Mouse (Mus musculus): ENCODE measurements around the gene Tom1l2. TPM values are rescaled to one million over a fixed set of nuclear protein-coding genes. Genes with fewer than 3 reads are reported as not detected.

Gene Tom1l2
- total RNA-seq, 2 experiments from 2014 or later = 4.8 to 9.0 TPM

DNA sequence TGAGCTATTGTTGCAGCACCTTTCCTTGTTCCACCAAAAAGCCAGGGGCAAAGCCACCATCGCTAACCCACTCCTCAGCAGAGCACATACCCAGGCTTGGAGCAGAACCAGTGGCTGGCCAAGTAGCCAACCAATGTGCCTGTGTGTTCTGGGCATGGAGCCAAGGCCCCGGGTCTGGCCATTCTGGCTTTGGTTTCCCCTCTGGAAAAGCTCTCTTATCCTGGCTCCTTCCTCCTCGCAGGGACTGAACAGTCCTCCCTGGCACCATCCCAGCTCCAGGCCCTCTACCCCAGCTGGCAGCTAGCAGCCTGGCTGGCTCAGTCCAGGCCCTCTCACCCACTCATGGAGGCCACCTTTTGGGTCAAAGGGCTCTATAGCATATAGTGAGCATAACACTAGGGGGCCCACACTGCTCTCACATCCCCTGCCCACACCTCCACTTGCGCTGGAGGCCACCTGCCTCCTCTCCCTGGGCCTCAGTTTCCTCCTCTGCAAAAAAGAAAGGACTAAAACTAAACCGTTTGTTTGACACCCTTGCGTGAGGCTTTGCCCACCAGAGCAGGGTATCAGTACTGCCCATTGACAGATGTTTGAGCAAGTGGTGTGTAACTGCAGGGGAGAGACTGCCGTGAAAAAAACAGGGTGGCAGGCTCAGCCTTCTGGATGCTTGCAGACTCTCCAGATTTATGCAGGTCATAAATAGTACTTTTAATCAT is 143.3 kb downstream of the Tom1l2 start:
- ATAC-seq (replicated peaks; ENCODE audit: poor library complexity) = no peak

DNA sequence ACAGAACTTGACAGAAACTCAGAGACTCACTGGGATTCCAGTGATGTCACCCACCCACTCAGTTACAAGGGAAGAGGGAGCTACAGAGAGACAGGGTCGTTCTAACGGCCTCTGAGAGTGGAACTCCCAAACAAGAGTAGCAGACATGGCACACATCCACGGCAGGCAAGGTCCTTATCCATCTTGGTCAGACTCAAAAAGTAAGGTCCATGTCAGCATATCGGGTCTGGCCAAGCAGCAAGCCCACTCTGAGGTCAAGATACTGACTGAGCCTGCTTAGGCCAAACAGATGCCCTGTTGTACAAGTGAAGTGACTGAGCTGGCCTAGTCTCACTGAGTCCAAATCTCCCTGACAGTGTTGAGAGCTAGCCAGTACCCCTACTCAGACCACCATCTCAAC is 144.0 kb downstream of the Tom1l2 start:
- no peak for ATAC-seq (replicated peaks; ENCODE audit: poor library complexity)

DNA sequence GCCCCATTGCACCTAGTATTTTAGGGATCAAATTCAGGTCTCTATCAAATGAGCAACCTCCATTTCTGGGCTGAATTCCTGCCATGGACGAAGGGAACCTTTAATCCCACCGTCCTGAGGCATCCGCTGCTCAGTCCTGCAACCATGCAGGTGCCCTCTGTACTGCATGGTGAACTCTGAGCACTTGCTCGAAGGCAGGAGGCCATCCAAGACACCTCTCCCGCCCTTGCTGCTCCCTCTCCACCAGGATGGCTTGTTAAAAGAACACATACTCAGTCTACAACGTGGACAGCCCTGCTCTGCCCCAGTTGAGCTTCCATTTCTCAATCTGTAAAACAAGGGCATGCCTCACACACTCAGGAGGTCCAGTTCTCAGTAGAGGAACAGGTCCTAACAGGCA is 144.5 kb downstream of the Tom1l2 start:
- no peak for ATAC-seq (replicated peaks; ENCODE audit: poor library complexity)

DNA sequence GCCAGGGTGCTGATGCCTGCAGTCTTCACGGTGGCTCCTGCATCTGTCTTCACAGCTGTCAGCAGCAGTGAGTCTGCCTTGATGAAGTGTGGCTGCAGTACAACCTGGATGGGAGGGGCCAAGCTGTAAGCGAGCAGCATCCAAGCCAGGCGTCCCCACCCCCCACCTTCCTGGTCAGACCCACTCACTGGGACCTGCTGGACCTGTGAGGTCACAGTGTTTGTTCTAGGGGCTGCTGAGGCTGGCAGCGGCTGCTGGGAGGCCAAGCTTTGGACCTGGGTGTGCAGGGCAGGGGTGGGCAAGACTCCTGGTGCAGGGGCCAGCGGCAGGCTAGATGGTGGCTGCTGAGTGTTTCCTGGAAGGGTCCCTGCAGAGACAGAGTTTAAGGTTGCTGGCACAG is 146.5 kb downstream of the Tom1l2 start:
- ATAC-seq (replicated peaks; ENCODE audit: poor library complexity) = no peak

DNA sequence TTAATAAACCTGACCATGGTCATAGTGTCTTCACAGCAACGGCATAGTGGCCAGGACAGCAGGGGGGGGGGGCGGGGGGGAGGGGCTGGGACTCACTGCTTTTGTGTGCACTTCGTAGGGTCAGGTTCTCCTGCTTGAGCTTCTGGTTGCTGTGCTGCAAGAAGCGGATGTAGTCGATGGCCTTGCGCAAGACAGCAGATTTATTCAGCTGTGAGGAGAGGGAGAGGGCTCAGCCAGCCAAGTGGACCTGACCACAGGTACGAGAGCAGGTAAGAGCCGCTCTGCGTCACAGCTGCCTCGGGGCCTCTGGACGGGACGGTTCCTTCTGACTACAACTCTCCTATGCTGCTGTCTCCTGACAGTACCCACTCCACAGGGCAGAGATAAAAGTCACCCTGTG is 147.7 kb downstream of the Tom1l2 start:
- peak; percentile 33 for ATAC-seq (replicated peaks; ENCODE audit: poor library complexity)

DNA sequence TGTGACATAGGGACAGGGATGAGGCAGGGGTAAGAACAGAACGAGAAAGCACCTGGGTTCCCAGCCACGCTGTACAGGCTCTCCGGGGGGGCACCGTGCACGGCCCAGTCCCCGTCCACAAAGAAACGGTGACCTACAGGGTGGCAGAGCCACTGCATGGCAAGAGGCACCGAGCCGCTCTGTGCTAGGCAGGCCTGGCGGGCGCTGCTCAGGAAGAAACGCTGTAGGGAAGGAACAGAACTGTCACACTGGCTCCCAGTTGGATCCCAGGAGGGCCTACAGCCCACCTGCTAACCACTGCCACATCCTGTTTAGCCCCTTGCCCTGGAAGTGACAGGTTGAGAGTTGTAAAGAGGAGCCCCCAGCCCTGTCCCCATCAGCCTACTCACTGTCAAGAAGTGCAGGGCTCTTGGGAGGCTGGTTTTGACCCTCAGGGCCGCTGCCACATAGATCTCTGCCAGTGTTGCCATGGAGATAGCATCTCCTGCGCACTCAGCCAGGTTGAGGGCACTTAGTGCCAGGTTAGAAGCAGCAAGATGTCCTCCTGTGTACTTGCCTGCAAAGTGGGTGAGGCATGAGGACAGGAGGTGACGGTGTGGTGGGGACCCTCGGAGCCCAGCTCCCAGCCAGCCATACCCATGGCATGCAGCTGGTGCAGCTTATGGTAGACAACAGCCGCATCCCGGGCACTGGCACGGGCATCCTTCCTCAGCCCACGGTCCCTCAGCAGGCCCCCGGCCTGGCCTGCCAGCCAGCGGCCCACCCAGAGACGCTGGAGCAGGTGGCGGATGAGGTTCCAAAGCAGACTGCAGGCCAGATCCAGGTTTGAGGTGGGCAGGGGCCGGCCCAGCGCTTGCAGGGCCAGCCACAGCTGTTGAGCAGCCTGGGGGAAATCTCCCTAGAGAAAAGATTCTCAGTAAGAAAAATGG is 149.7 kb downstream of the Tom1l2 start:
- no peak for ATAC-seq (replicated peaks; ENCODE audit: poor library complexity)

DNA sequence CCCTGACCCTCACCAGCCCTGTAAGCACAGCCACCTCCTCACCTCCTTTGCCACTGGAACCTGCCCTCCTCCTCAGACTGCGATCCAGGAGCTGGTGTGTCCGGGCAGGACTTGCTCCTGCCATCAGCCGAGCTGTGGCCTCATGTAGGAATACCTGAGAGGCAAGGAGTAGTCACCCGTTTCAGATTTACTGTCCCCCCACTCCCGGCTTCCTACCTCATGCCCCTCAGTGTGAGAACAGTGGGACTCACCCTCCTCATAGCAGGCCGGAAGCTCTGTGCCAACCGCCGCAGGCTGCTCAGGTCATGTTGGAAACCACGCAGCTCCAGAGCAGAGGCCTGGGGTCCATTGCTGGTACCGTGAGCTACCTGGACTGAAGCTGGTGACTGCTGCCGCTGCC is 152.3 kb downstream of the Tom1l2 start:
- ATAC-seq (replicated peaks; ENCODE audit: poor library complexity) = no peak

DNA sequence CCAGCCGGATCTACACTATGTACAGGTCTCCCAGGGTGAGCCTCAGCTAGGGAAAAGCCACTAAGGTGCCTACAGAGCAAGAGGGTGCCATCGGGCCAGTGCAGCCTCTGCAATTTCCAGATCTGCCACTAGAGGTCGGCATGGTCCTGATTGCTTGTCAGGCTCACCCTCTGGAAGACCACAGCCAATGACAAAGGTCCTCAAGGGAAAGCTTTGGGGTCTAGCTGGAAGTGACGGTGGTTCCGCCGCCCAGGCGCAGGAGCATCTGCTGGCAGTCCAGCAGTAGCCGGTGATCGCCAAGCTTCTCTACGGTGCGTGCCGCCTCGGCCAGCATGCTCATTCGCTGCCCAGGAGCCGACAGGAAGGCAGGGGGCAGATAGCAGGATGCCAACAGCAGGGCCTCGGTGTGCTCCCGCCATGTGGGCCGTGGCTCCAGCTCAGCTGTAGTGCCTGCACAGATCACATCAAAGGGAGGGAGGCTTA is 153.0 kb downstream of the Tom1l2 start:
- ATAC-seq (replicated peaks; ENCODE audit: poor library complexity) = peak; percentile 85

DNA sequence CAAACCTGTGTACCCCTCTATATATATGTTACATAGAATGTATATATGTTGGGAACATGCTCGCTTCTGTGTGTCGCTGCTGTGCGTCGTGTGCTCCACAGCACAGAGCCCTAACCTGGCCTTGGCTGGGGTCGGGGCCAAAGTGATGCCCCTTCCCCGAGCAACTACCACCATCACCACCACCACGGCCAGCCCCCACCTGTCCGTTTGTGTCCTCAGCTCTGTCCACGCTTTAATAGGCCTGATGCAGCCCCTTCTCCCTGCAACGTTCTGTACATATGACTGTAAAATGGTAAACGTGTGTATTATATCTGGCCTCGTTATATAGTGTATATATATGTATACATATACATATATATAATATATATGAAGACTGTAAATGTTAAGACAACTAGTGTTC is 154.1 kb downstream of the Tom1l2 start:
- ATAC-seq (replicated peaks; ENCODE audit: poor library complexity) = no peak

DNA sequence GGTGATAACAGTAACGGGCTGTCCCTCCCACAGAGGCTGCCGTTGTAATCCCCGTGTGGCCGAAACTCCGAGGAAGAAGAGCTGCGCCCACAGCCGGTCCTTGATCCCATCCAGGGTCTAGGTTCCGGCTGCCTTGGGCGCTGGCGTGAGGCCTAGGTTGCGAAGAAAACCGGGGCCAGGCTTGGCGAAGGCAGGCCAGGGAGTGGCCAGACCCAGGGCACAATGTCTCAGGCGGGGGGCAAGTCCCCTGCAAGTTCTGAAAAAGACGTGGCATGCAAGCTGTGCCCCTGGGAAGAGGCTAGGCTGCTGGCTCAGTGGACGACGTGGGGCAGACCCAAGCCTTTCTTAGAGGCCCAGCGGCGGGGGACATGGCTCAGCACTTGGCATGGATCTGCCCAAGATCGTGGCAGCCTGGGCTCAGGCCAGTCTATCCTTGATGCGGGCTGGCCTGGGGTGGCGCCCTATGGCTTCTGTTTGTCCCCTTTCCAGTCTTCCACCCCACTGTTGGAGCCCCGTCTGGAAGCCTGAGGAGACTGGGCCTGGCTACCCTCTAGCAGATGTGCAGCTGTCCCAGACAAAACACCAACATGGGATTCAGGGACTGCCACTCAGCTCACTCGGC is 154.6 kb downstream of the Tom1l2 start:
- no peak for ATAC-seq (replicated peaks; ENCODE audit: poor library complexity)

DNA sequence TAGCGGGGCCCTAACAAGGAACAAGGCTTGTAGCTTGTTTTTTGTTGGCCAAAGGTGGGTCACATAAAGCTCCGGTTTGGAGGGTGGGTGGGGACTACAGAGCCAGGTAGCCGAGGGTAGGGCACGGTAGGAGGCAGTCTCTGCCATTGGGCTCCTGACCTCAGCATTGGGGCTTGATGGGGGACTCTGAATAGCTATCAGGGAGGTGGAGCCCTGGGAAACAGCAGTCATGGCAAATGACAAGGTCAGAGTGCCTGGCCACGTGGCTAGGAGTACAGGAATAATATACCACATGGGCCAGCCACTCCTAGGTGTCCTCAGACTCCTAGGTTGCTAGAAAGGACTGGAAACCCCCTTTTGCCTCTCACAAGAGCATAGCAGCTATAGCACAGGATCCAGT is 156.4 kb downstream of the Tom1l2 start:
- ATAC-seq (replicated peaks; ENCODE audit: poor library complexity) = no peak

DNA sequence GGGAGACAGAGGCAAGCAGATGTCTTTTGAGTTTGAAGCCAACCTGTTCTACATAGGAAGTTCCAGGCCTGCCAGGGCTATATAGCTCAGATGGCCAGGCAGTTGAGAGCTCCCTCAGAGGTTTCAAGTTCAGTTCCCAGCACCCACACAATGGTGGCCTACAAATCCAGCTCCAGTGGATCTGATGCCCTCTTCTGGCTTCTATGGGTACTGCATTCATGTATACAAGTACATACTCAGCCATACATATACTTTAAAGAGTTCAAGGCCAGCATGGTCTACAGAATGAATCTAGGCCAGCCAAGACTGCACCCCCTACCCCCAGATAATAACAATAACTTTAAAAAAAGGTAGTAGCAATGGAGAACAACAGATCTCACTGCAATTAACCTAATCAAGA is 157.6 kb downstream of the Tom1l2 start:
- peak; percentile 35 for ATAC-seq (replicated peaks; ENCODE audit: poor library complexity)

DNA sequence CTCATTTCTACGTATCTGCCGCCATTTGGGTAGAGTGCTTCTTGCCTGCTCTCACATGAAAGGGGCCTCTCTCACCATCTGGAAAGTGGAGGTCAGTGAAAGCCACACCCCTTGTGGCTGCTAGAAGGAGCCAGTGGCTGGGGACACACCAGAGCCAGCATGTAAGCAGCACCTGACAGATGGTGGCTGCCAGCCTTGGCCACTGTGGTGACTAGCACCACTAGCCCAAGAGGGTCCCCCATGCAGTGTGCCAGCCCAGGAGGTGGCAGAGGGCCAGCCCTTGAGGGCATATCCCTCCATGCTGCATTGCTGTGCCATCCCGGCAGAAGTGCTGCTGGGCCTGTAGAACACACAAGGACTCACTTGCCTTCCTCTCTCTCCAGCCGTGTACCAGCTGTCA is 159.1 kb downstream of the Tom1l2 start:
- ATAC-seq (replicated peaks; ENCODE audit: poor library complexity) = no peak

DNA sequence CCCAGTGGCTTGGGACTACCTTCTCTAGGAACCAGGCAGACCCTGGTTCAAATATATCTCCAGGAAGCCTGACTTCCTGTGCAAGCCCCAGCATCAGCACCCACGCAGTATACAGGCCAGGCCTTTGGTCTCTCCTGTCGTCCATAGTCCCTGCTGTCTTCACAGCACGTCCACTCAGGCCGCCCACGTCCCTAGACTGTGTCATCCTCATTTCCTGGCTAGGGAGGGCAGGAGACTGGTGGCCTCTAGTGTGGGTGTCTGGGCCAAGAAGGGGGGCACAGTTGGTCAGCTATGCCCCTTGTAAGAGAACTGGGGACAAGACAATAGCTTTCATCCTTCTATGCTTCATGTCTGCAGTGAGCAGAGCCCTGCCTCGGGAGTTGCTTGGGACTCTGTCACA is 160.2 kb downstream of the Tom1l2 start:
- ATAC-seq (replicated peaks; ENCODE audit: poor library complexity) = no peak

DNA sequence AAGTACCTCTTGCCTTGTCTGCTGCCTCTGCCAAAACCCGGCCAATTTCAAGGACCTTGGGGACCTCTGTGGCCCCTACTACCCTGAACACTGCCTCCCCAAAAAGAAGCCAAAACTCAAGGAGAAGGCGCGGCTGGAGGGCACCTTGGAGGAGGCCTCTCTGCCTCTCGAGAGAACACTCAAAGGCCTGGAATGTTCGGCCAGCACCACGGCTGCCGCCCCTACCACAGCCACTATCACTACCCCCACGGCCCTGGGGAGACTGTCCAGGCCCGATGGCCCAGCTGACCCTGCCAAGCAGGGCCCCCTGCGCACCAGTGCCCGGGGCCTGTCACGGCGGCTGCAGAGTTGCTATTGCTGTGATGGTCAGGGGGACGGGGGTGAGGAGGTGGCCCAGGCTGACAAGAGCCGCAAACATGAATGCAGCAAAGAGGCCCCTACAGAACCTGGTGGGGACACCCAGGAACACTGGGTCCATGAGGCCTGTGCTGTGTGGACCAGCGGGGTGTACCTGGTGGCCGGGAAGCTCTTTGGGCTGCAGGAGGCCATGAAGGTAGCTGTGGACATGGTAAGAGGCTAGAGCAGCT is 162.6 kb downstream of the Tom1l2 start:
- no peak for ATAC-seq (replicated peaks; ENCODE audit: poor library complexity)

DNA sequence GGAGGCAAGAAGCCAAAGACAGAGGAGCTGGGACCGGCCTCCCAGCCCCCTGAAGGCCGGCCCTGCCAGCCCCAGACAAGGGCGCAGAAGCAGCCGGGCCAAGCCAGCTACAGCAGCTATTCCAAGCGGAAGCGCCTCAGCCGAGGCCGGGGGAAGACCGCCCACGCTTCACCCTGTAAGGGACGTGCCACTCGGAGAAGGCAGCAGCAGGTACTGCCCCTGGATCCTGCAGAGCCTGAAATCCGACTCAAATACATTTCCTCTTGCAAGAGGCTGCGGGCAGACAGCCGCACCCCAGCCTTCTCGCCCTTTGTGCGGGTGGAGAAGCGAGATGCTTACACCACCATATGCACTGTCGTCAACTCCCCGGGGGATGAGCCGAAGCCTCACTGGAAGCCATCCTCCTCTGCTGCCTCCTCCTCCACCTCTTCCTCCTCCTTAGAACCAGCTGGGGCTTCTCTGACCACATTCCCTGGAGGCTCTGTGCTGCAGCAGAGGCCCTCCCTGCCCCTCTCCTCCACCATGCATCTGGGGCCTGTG is 163.1 kb downstream of the Tom1l2 start:
- ATAC-seq (replicated peaks; ENCODE audit: poor library complexity) = no peak

DNA sequence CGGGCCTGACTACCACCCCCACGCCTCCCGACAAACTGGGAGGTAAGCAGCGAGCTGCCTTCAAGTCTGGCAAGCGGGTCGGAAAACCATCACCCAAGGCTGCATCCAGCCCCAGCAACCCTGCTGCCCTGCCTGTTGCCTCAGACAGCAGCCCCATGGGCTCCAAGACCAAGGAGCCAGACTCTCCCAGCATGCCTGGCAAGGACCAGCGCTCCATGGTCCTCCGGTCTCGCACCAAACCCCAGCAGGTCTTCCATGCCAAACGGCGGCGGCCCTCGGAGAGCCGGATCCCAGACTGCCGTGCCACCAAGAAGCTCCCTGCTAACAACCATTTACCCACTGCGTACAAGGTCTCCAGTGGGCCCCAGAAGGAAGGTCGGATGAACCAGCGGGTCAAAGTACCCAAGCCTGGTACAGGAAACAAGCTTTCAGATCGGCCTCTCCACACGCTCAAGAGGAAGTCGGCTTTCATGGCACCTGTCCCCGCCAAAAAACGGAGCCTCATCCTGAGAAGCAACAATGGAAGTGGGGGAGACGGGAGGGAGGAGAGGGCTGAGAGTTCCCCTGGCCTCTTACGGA is 164.3 kb downstream of the Tom1l2 start:
- ATAC-seq (replicated peaks; ENCODE audit: poor library complexity) = no peak

DNA sequence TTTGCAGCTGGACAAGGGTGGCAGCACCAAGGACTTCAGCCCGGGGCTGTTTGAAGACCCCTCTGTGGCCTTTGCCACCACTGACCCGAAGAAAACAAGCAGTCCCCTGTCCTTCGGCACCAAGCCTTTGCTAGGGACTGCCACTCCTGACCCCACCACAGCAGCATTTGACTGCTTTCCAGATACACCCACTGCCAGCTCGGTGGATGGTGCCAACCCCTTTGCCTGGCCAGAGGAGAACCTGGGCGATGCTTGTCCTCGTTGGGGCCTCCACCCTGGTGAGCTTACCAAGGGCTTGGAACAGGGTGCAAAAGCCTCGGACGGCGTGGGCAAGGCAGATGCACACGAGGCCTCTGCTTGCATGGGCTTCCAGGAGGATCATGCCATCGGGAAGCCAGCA is 165.6 kb downstream of the Tom1l2 start:
- ATAC-seq (replicated peaks; ENCODE audit: poor library complexity) = no peak

DNA sequence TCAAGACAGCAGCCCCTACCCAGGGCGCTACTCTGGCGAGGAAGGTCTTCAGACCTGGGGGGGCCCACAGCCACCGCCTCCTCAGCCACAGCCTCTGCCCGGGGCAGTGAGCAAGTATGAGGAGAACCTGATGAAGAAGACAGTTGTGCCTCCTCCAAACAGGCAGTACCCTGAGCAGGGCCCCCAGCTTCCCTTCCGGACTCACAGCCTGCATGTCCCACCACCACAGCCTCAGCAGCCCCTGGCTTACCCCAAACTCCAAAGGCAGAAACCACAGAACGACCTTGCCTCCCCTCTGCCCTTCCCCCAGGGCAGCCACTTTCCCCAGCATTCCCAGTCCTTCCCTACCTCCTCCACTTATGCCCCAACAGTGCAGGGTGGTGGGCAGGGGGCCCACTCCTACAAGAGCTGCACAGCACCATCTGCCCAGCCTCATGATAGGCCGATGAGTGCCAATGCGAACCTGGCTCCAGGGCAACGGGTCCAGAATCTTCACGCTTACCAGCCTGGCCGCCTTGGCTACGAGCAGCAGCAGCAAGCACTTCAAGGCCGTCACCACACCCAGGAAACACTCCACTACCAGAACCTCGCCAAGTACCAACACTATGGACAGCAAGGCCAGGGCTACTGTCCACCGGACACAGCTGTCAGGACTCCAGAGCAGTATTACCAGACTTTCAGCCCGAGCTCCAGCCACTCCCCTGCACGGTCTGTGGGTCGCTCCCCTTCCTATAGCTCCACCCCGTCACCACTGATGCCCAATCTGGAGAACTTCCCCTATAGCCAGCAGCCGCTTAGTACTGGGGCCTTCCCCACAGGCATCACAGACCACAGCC is 167.1 kb downstream of the Tom1l2 start:
- peak; percentile 81 for ATAC-seq (replicated peaks; ENCODE audit: poor library complexity)

Measured in megakaryocyte progenitor cell, adult 5-6 weeks (primary cell).